Mouse (Mus musculus): ENCODE measurements around the gene Eif2b5. TPM values are rescaled to one million over a fixed set of nuclear protein-coding genes. Genes with fewer than 3 reads are reported as not detected.
"Not testable (repeated sequence)": the region's sequence is repeated elsewhere in the genome, so short reads cannot be mapped to it uniquely, and the experiment has no call there.

Gene Eif2b5
- polyA plus RNA-seq, 1 experiment from 2014 or later, result 93.7 TPM

DNA sequence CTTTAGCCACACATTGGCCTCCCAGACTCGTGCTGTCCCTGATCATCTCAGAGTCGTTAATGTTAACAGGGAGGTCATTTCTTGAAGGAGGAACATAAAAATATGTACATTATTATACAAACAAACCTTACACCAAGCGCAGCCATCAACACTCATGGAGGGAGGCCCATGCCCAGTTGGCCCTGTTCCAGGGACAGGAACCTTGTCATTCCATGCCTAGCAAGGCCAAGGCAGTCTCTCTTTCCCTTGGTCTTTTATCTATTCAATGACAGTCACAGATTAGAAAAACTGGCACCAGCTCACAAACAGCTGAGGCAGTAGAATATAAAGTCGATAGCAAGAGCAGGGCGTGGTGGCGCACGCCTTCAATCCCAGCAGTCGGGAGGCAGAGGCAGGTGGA lies 24.4 kb upstream of the Eif2b5 start:
- no peak for ATAC-seq
- Histone ChIP-seq H3K4me2 (ENCODE audit: low read depth, low read length) (no peak overlapping the region), H3K4me3 (ENCODE audit: low read length) (no peak overlapping the region), H3K36me3 (ENCODE audit: control insufficient read depth, insufficient read depth, low read length) (no peaks in the 10 kb centered on the region), H3K9me3 (ENCODE audit: control insufficient read depth, low read length) (no peaks in the 10 kb centered on the region), H3K27ac (ENCODE audit: low read length) (no peak overlapping the region), H3K4me1 (ENCODE audit: control insufficient read depth, insufficient read depth, low read length) (peaks cover 5% of the 10 kb centered on the region; the same call in 1 of the 2 replicates), H3K27me3 (replicated peaks; ENCODE audit: control insufficient read depth, insufficient read depth, low read length) (no peaks in the 10 kb centered on the region), H3K9ac (ENCODE audit: low read depth, low read length) (no peak overlapping the region)
- WGBS, result 87% methylated on average over 8 of the region's 8 CpGs

DNA sequence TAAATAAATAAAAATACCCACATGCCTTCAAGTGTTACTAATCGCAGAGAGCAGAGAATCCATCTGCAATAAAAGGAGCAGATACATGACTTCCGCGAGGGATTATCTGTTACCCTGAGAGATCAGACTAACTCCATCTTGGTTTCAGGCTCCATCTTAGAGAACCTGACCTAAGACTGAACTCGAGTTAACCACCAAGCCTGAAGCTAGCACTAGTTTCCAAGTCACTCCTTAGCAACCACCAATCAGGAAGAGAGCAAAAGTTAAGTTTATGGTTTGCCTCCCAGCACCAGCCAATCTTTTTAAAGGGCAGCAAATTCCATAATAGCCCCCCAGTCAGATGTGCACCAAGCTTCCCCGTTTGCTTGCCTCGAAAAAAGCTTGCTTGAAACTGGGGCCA lies 23.8 kb upstream of the Eif2b5 start:
- 81% methylated on average over 6 of the region's 6 CpGs for WGBS
- H3K27ac ChIP-seq (ENCODE audit: low read length), result no peak overlapping the region

DNA sequence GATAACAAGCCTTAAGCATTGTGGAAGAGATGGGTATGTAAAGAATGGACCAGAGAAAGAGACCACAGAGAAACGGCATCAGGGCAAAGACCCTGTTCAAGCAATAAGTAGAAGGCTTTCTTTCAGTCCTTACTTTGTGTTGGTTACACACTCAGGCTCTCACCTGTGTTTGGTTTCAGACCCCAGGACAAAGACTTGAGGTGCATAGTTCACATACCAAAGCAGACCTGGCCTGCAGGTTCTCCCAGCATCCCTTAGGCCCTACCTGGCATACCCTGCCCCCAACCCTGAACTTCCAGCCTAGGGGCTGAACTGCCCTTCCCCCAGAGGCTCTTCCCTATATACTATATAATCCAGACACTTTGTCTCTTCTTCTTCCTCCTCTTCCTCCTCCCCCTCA lies 23.3 kb upstream of the Eif2b5 start:
- Histone ChIP-seq H3K4me3 (ENCODE audit: low read length) (no peak overlapping the region), H3K9me3 (ENCODE audit: control insufficient read depth, low read length) (no peaks in the 10 kb centered on the region), H3K4me2 (ENCODE audit: low read depth, low read length) (no peak overlapping the region), H3K27ac (ENCODE audit: low read length) (no peak overlapping the region), H3K9ac (ENCODE audit: low read depth, low read length) (no peak overlapping the region), H3K27me3 (replicated peaks; ENCODE audit: control insufficient read depth, insufficient read depth, low read length) (no peaks in the 10 kb centered on the region), H3K4me1 (ENCODE audit: control insufficient read depth, insufficient read depth, low read length) (peaks cover 5% of the 10 kb centered on the region; the same call in 1 of the 2 replicates), H3K36me3 (ENCODE audit: control insufficient read depth, insufficient read depth, low read length) (no peaks in the 10 kb centered on the region)
- WGBS, result 76% methylated on average over 1 of the region's 1 CpGs
- ATAC-seq, result no peak

More for the DNA sequence above, 23.8 kb upstream of the Eif2b5 start:
- ATAC-seq, result no peak
- H3K4me2 ChIP-seq (ENCODE audit: low read depth, low read length), result no peak overlapping the region
- H3K4me3 ChIP-seq (ENCODE audit: low read length), result no peak overlapping the region
- no peaks in the 10 kb centered on the region for H3K27me3 ChIP-seq (replicated peaks; ENCODE audit: control insufficient read depth, insufficient read depth, low read length)
- no peaks in the 10 kb centered on the region for H3K36me3 ChIP-seq (ENCODE audit: control insufficient read depth, insufficient read depth, low read length)
- H3K9me3 ChIP-seq (ENCODE audit: control insufficient read depth, low read length), result no peaks in the 10 kb centered on the region
- peaks cover 5% of the 10 kb centered on the region; the same call in 1 of the 2 replicates for H3K4me1 ChIP-seq (ENCODE audit: control insufficient read depth, insufficient read depth, low read length)
- no peak overlapping the region for H3K9ac ChIP-seq (ENCODE audit: low read depth, low read length)

DNA sequence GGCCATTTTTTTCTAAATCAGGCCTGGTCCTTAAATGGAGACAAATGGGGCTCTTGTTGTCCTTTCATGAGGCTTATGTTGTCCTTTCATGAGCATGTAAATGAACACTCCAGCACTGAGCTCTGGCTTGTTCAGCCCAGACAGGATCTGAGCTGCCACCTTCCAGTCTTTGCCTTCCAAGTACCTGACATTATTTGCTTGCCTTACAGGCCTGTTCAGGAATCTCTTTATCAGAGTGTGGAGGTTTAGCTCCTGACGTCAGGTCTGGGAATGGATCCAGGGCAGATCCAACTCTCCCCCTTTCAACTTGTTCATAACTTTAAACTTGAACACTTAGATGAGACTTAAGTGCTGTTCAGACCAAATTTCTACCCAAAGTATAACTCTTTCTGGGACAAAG lies 21.8 kb upstream of the Eif2b5 start:
- H3K4me1 ChIP-seq (ENCODE audit: control insufficient read depth, insufficient read depth, low read length), result peaks cover 5% of the 10 kb centered on the region; the same call in 1 of the 2 replicates
- peak; percentile 62 for ATAC-seq
- WGBS, result 12% methylated on average over 1 of the region's 1 CpGs
- H3K9ac ChIP-seq (ENCODE audit: low read depth, low read length), result no peak overlapping the region
- peak overlapping the region; percentile 9; the same call in 1 of the 2 replicates for H3K27ac ChIP-seq (ENCODE audit: low read length)
- no peaks in the 10 kb centered on the region for H3K36me3 ChIP-seq (ENCODE audit: control insufficient read depth, insufficient read depth, low read length)
- no peak overlapping the region for H3K4me3 ChIP-seq (ENCODE audit: low read length)
- no peak overlapping the region for H3K4me2 ChIP-seq (ENCODE audit: low read depth, low read length)
- no peaks in the 10 kb centered on the region for H3K27me3 ChIP-seq (replicated peaks; ENCODE audit: control insufficient read depth, insufficient read depth, low read length)
- H3K9me3 ChIP-seq (ENCODE audit: control insufficient read depth, low read length), result no peaks in the 10 kb centered on the region

DNA sequence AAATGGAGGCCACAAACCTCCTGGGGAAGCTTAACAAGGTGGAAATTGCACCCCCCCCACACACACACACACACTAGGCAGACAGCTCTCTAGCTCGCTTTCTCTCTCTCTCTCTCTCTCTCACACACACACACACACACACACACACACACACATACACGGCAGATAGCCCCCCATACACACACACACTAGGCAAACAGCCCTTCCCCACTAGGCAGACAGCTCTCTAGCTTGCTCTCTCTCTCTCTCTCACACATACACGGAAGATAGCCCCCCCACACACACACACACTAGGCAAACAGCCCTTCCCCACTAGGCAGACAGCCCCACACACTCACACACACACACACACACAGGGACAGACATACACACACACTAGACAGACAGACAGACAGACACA lies 21.3 kb upstream of the Eif2b5 start:
- H3K4me3 ChIP-seq (ENCODE audit: low read length), result no peak overlapping the region
- H3K4me1 ChIP-seq (ENCODE audit: control insufficient read depth, insufficient read depth, low read length), result peaks cover 5% of the 10 kb centered on the region; the same call in 1 of the 2 replicates
- H3K27me3 ChIP-seq (replicated peaks; ENCODE audit: control insufficient read depth, insufficient read depth, low read length), result no peaks in the 10 kb centered on the region
- no peak overlapping the region for H3K9ac ChIP-seq (ENCODE audit: low read depth, low read length)
- peak overlapping the region; percentile 9; the same call in 1 of the 2 replicates for H3K27ac ChIP-seq (ENCODE audit: low read length)
- H3K4me2 ChIP-seq (ENCODE audit: low read depth, low read length), result no peak overlapping the region
- 55% methylated on average over 3 of the region's 3 CpGs for WGBS
- no peaks in the 10 kb centered on the region for H3K9me3 ChIP-seq (ENCODE audit: control insufficient read depth, low read length)
- no peak; the same call in 1 of the 2 replicates for ATAC-seq
- no peaks in the 10 kb centered on the region for H3K36me3 ChIP-seq (ENCODE audit: control insufficient read depth, insufficient read depth, low read length)

DNA sequence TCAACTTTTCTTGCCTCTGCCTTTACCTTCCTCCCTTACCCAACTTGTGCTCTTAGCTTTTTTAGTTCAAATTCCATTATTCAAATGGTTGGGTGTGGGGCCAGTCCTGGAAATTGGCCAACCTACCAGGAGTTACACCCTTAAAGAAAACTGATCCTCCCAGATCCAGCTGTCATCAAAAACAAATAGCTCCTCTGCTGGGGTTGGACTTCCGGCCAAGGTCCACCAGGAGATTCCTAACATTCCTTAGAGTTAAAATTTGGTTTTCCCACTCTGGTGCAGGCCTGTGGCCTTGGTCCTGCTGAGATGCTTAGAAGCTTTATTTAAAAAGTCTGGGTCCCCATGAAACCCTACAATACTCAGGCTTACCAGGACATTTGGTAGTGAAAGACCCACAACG lies 20.1 kb upstream of the Eif2b5 start:
- ATAC-seq, result peak; percentile 34; the same call in 1 of the 2 replicates
- Histone ChIP-seq H3K4me1 (ENCODE audit: control insufficient read depth, insufficient read depth, low read length) (peaks cover 5% of the 10 kb centered on the region; the same call in 1 of the 2 replicates), H3K9ac (ENCODE audit: low read depth, low read length) (no peak overlapping the region), H3K9me3 (ENCODE audit: control insufficient read depth, low read length) (no peaks in the 10 kb centered on the region), H3K27me3 (replicated peaks; ENCODE audit: control insufficient read depth, insufficient read depth, low read length) (no peaks in the 10 kb centered on the region), H3K36me3 (ENCODE audit: control insufficient read depth, insufficient read depth, low read length) (no peaks in the 10 kb centered on the region), H3K27ac (ENCODE audit: low read length) (no peak overlapping the region), H3K4me3 (ENCODE audit: low read length) (no peak overlapping the region), H3K4me2 (ENCODE audit: low read depth, low read length) (no peak overlapping the region)
- WGBS, result 55% methylated on average over 2 of the region's 2 CpGs

DNA sequence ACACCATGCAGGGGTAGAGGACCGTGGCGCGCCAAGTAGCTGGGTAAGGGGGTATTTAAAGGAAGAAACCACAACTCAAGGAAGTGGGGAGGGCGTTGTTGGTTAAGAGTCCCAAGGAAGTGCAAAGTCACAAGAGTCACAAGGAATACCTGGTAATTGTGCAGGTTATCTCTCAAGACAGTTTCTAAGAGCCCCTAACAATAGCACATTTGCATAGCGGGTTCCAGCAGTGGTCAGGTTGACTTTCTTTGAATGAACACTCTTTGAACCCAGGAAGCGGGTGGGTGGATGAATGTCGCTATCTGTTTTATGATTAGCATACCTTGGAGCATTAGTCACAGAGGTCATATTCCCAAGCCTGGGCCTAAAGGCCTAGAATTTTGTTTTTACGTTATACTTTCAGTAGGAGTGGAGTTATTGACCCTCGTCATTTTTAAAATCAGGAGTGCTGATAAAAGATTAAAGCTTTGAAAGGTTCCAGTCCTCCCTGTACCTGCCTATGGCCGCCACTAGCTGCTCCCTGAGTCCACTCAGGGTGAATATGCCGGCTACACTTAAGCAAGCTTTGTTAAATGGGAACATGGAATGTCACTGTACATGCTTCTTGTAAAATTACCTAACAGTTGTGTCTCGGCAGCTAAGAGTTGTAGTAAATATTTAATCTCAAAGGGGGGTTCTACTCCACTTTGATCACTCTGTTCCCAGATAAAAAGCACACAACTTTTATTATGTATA lies 19.4 kb upstream of the Eif2b5 start:
- not testable (repeated sequence) for ATAC-seq; H3K27me3 ChIP-seq (replicated peaks; ENCODE audit: control insufficient read depth, insufficient read depth, low read length); H3K27ac ChIP-seq (ENCODE audit: low read length); H3K36me3 ChIP-seq (ENCODE audit: control insufficient read depth, insufficient read depth, low read length); H3K4me1 ChIP-seq (ENCODE audit: control insufficient read depth, insufficient read depth, low read length); H3K9ac ChIP-seq (ENCODE audit: low read depth, low read length); H3K4me2 ChIP-seq (ENCODE audit: low read depth, low read length); H3K4me3 ChIP-seq (ENCODE audit: low read length); H3K9me3 ChIP-seq (ENCODE audit: control insufficient read depth, low read length)
- WGBS, result 83% methylated on average over 12 of the region's 12 CpGs

DNA sequence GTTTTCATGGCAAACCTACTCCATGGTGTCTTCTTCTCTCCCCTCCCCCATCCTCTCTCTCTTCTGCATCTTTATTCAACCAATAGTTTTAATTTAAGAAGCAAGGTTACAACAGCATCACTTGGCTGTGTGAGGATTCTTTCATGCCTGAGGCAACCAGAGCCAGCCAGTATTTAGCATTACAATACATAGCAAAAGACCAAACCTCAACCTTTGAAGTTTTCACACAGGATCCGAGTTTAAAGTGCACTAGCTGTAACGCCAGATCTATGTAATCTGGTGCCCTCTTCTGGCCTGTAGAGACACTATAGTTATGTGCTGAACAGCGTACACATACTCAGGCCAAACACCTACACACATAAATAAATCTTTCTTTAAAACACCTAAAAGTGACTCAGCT lies 18.5 kb upstream of the Eif2b5 start:
- Histone ChIP-seq H3K4me2 (ENCODE audit: low read depth, low read length) (no peak overlapping the region), H3K9ac (ENCODE audit: low read depth, low read length) (no peak overlapping the region), H3K27ac (ENCODE audit: low read length) (no peak overlapping the region), H3K36me3 (ENCODE audit: control insufficient read depth, insufficient read depth, low read length) (no peaks in the 10 kb centered on the region), H3K9me3 (ENCODE audit: control insufficient read depth, low read length) (no peaks in the 10 kb centered on the region), H3K27me3 (replicated peaks; ENCODE audit: control insufficient read depth, insufficient read depth, low read length) (no peaks in the 10 kb centered on the region), H3K4me1 (ENCODE audit: control insufficient read depth, insufficient read depth, low read length) (peaks cover 5% of the 10 kb centered on the region; the same call in 1 of the 2 replicates), H3K4me3 (ENCODE audit: low read length) (no peak overlapping the region)
- WGBS, result 57% methylated on average over 3 of the region's 3 CpGs
- ATAC-seq, result no peak

DNA sequence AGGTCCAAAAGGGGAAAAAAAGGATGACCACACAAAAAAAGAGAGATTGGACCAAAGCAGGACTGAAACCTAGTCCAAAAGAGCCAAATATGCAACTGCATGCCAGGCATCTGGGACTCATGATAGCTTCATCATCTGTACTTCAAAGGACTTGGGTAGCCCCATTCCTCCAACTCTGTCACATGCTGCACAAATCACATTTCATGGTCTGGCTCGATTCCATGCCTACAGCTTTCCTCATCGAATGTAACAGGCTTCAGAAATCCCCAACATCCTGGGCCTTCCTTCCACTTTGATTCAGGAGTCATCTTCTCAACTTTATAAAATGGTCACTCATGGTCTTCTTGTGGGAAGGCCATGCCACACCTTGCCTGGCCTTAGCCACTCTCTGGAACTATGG lies 16.9 kb upstream of the Eif2b5 start:
- 74% methylated on average over 2 of the region's 2 CpGs for WGBS
- H3K9ac ChIP-seq (ENCODE audit: low read depth, low read length), result no peak overlapping the region
- no peak for ATAC-seq
- no peaks in the 10 kb centered on the region for H3K9me3 ChIP-seq (ENCODE audit: control insufficient read depth, low read length)
- H3K4me2 ChIP-seq (ENCODE audit: low read depth, low read length), result no peak overlapping the region
- H3K4me1 ChIP-seq (ENCODE audit: control insufficient read depth, insufficient read depth, low read length), result peaks cover 5% of the 10 kb centered on the region; the same call in 1 of the 2 replicates
- no peaks in the 10 kb centered on the region for H3K36me3 ChIP-seq (ENCODE audit: control insufficient read depth, insufficient read depth, low read length)
- H3K27me3 ChIP-seq (replicated peaks; ENCODE audit: control insufficient read depth, insufficient read depth, low read length), result no peaks in the 10 kb centered on the region
- no peak overlapping the region for H3K27ac ChIP-seq (ENCODE audit: low read length)
- H3K4me3 ChIP-seq (ENCODE audit: low read length), result no peak overlapping the region
